Mouse (Mus musculus): ENCODE measurements at regions not wholly inside any gene's neighbourhood (a gene's known extent, or its start where the extent isn't known, plus 50 kb on each side); places are given as distances from the start of the nearest gene placed in this dataset.

DNA sequence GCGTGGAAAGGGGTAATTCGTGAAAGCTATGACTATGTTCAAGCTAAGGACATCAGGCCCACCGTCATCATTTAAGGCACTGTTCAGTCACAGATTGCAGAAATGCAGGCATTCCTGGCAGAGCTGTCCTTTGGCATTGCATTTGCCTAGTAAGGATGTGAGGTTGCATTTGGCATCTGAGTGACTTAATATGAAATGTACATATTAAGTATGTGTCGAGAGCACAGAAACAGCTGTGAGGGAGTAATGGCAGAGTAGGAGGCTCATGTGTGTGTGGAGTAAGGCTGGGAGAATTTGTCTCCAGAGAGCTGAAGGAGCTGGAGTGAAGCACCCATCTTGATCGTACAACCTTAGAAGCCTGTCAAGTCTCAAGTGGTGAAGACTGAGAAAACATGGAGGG lies 316.4 kb downstream of the Nucb2 start:
- TF ChIP-seq CTCF (IDR thresholded peaks at IDR 0.05), result no peak
- no peak for TF ChIP-seq POLR2A (IDR thresholded peaks at IDR 0.05; ENCODE audit: insufficient read depth, low read depth, low read length)
- TF ChIP-seq EP300 (IDR thresholded peaks at IDR 0.05; ENCODE audit: insufficient read depth, low read depth, low read length), result no peak

Data from heart, adult 2 months (tissue).